Comparison of ENCODE assay signal across 20 mouse cellular contexts in genomic region chr8:10645740-10646139, GRCm38 (mm10).
DNase-seq lines count a peak whose midpoint lies in the region; ATAC-seq and TF ChIP-seq lines count a peak whose summit lies in the region.
"Had no signal": no experiment of that assay in that cellular context is flagged by ENCODE, and none has a peak within 500 bp of the region (broad histone marks: within the 10 kb centered on the region; RNA-seq: fewer than 3 reads in every experiment).

No protein-coding gene starts in this region.

- H3K27ac ChIP-seq in embryonic fibroblast, embryonic 13.5 days (ENCODE audit: insufficient read depth, low read length) = 0 out of 2 replicates have a peak overlapping the region, but pooled peaks have one; percentile 21
- H3K27ac ChIP-seq: embryonic facial prominence, embryonic 15.5 days; forebrain, embryonic 15.5 days; hindbrain, embryonic 10.5 days; hindbrain, embryonic 14.5 days; intestine, embryonic 15.5 days had no signal

- no peak for TF ChIP-seq POLR2A in embryonic fibroblast, embryonic 13.5 days (IDR thresholded peaks at IDR 0.05; ENCODE audit: low read depth, low read length)

- H3K4me1 ChIP-seq in embryonic fibroblast, embryonic 13.5 days (ENCODE audit: control insufficient read depth, insufficient read depth, low read length) = peaks cover 5% of the 10 kb centered on the region
- H3K4me1 ChIP-seq: embryonic facial prominence, embryonic 15.5 days; intestine, embryonic 15.5 days had no signal

- H3K4me3 ChIP-seq in embryonic fibroblast, embryonic 13.5 days (ENCODE audit: insufficient read depth, low read length) = no peak overlapping the region
- H3K4me3 ChIP-seq: embryonic facial prominence, embryonic 15.5 days; forebrain, embryonic 15.5 days; heart, embryonic 10.5 days; hindbrain, embryonic 10.5 days; intestine, embryonic 15.5 days had no signal

- peak; percentile 40; the same call in 1 of the 2 replicates for ATAC-seq in monocyte, adult 5-6 weeks (replicated peaks; ENCODE audit: insufficient number of reproducible peaks, low FRiP score, low TSS enrichment, poor library complexity, severe bottlenecking)
- ATAC-seq: forebrain, embryonic 15.5 days; intestine, embryonic 15.5 days had no signal

- DNase-seq in heart, adult 11 months = peak; percentile 48
- DNase-seq in heart, postnatal 25 days (ENCODE audit: low spot score) = no peak
- peak; percentile 3 for DNase-seq in 416B (ENCODE audit: low read depth)
- no peak for DNase-seq in cerebellum, adult 11 months
- no peak for DNase-seq in left cerebral cortex, adult 11 months (ENCODE audit: low spot score)
- DNase-seq: adrenal gland, adult 8-10 months; cerebellum, adult 11-12 months; cerebellum, adult 9-11 months; embryo, embryonic 11 days; gastrocnemius, postnatal 10 days; heart, postnatal 14 days; kidney, adult 18-20 months had no signal

- TF ChIP-seq CTCF in embryonic fibroblast, embryonic 13.5 days (IDR thresholded peaks at IDR 0.05; ENCODE audit: borderline replicate concordance, insufficient read depth, low read length) = no peak

- intact Hi-C loops in heart, postnatal 25 days (cut with DNase I) = loop anchor here (10.0 kb wide), 1 partner anchor 169 kb away; no protein-coding TSS in a partner anchor

Comparison
In these comparisons a context has a peak if more than half of its experiments do, and no peak if none do; other contexts are left out.
1. DNase-seq: peak in heart, adult 11 months (single experiment) and 416B (single experiment); none in heart, postnatal 25 days (single experiment), cerebellum, adult 11 months (single experiment) and left cerebral cortex, adult 11 months (single experiment).